ENCODE assay signal across 7 mouse cellular contexts in genomic region chr11:88173386-88174025, GRCm38 (mm10). TPM values are rescaled to one million over a fixed set of nuclear protein-coding genes. Genes with fewer than 3 reads are reported as not detected.
DNase-seq lines count a peak whose midpoint lies in the region; ATAC-seq and TF ChIP-seq lines count a peak whose summit lies in the region.

No protein-coding gene starts in this region.

- no peak overlapping the region for H3K9ac ChIP-seq in lung, embryonic 14.5 days
- no peak overlapping the region for H3K9ac ChIP-seq in neural tube, embryonic 13.5 days

- WGBS in lung, embryonic 14.5 days = 11% methylated on average over 9 of the region's 9 CpGs
- WGBS in neural tube, embryonic 13.5 days = 22% methylated on average over 9 of the region's 9 CpGs

- H3K9me3 ChIP-seq in lung, embryonic 14.5 days (ENCODE audit: low read depth, low read length) = no peaks in the 10 kb centered on the region
- H3K9me3 ChIP-seq in neural tube, embryonic 13.5 days = no peaks in the 10 kb centered on the region

- TF ChIP-seq CTCF in lung, embryonic 14.5 days (IDR thresholded peaks at IDR 0.05; ENCODE audit: low read depth) = no peak

- peak; percentile 19; the same call in 1 of the 2 replicates for ATAC-seq in lung, embryonic 14.5 days (ENCODE audit: insufficient read depth)
- peak; percentile 12 to 25; a peak in 1 of 4 replicates for ATAC-seq in hematopoietic stem cell, adult 5-6 weeks (replicated peaks in 1 of 2; ENCODE audit: insufficient read depth in 1 of 2, low FRiP score in 2 of 2, low TSS enrichment in 1 of 2, low read depth in 1 of 2, poor library complexity in 2 of 2, severe bottlenecking in 2 of 2)
- peak; percentile 37; the same call in 1 of the 2 replicates for ATAC-seq in neural tube, embryonic 13.5 days (ENCODE audit: low read depth)
- no peak for ATAC-seq in erythroblast, adult 5-6 weeks (replicated peaks; ENCODE audit: low FRiP score, poor library complexity, severe bottlenecking)

- peak overlapping the region; percentile 23; the same call in 1 of the 2 replicates for H3K4me2 ChIP-seq in lung, embryonic 14.5 days
- no peak overlapping the region for H3K4me2 ChIP-seq in neural tube, embryonic 13.5 days

- no peak overlapping the region for H3K4me3 ChIP-seq in lung, embryonic 14.5 days (ENCODE audit: low read depth, low read length)
- no peak overlapping the region for H3K4me3 ChIP-seq in neural tube, embryonic 13.5 days

- H3K27me3 ChIP-seq in lung, embryonic 14.5 days (ENCODE audit: insufficient read depth, low read length) = no peaks in the 10 kb centered on the region; the same call in 1 of the 2 replicates
- peaks cover 12% of the 10 kb centered on the region for H3K27me3 ChIP-seq in neural tube, embryonic 13.5 days

- no peak for DNase-seq in lung, embryonic 14.5 days
- no peak for DNase-seq in lung, postnatal 14 days
- peak; percentile 78 for DNase-seq in ZHBTc4 (ENCODE audit: low read depth, low spot score)
- no peak for DNase-seq in gastrocnemius, postnatal 4 days (ENCODE audit: low spot score in 2 of 2)

- peaks cover 22% of the 10 kb centered on the region for H3K4me1 ChIP-seq in lung, embryonic 14.5 days (ENCODE audit: insufficient read depth)
- H3K4me1 ChIP-seq in neural tube, embryonic 13.5 days (replicated peaks) = peaks cover 46% of the 10 kb centered on the region

- peaks cover 12% of the 10 kb centered on the region; the same call in 1 of the 2 replicates for H3K36me3 ChIP-seq in lung, embryonic 14.5 days (ENCODE audit: insufficient read depth)
- peaks cover 9% of the 10 kb centered on the region for H3K36me3 ChIP-seq in neural tube, embryonic 13.5 days

- H3K27ac ChIP-seq in lung, embryonic 14.5 days (ENCODE audit: low read depth) = peak overlapping the region; percentile 84
- peak overlapping the region; percentile 52 for H3K27ac ChIP-seq in neural tube, embryonic 13.5 days (replicated peaks)

RNA-seq across cellular contexts. Expression of gene Mrps23, which starts 30.7 kb away (rescaled TPM):
- polyA plus RNA-seq in lung, embryonic 14.5 days (2014; fragmentation: Nextera tagmentation; extraction: Ambion mirVana) = 55.1 and 57.6 TPM in 2 replicates
- 65.5 and 71.2 TPM in 2 replicates for total RNA-seq in hematopoietic stem cell, adult 5-6 weeks (2017)
- polyA plus RNA-seq in neural tube, embryonic 13.5 days (2015; fragmentation: Nextera tagmentation; extraction: Ambion mirVana) = 64.2 and 69.4 TPM in 2 replicates
- 16.9 and 19.2 TPM in 2 replicates for total RNA-seq in erythroblast, adult 5-6 weeks (2015; ENCODE audit: low replicate concordance)
- 10.1 and 51.3 TPM in 2 replicates for total RNA-seq in erythroblast, adult 5-6 weeks (2017; ENCODE audit: low replicate concordance)
- 100 to 1,000 TPM in 1 of 2 experiments, 10 to 100 TPM in 1; 97.6 to 102 TPM for total RNA-seq in gastrocnemius, postnatal 4 days (2021)
